Comparison of ENCODE assay signal across 15 mouse cellular contexts in the genomic region with DNA sequence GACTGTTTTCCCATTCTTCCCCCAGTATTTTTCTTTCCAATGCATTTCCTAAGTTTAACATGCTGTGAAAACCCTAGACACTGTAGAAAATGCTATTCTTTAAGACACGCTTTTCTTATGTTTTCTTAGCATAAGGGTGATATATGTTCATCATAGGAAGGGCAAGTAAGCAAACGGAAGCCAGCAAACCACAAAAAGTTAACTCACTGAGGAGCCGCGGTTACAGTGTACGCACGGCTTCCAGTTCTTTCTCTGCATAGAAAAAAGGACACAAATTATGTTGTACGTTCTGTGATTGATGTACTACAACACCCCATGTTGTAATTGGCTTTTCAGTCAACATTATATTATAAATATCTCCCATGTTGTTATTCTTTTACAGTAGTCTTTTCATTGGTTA.
A peak's percentile ranks its signal among the peaks of the same experiment; 100 is the strongest.
DNase-seq lines count a peak whose midpoint lies in the region; TF ChIP-seq lines count a peak whose summit lies in the region.
"Had no signal": no experiment of that assay in that cellular context is flagged by ENCODE, and none has a peak within 500 bp of the region (broad histone marks: within the 10 kb centered on the region; RNA-seq: fewer than 3 reads in every experiment).

No protein-coding gene starts in this region.

- peaks cover 32% of the 10 kb centered on the region for H3K4me1 ChIP-seq in megakaryocyte, embryonic 14.5 days
- H3K4me1 ChIP-seq in thymus, adult 2 months (replicated peaks; ENCODE audit: control insufficient read depth, insufficient read depth, low read length) = peaks cover 11% of the 10 kb centered on the region

- H3K27me3 ChIP-seq in megakaryocyte, embryonic 14.5 days (replicated peaks) = no peaks in the 10 kb centered on the region
- H3K27me3 ChIP-seq in thymus, adult 2 months (ENCODE audit: control insufficient read depth, insufficient read depth, low read length) = no peaks in the 10 kb centered on the region
- H3K27me3 ChIP-seq: embryonic facial prominence, embryonic 12.5 days; heart, embryonic 12.5 days had no signal

- H3K36me3 ChIP-seq in megakaryocyte, embryonic 14.5 days (replicated peaks; ENCODE audit: low read length) = no peaks in the 10 kb centered on the region
- no peaks in the 10 kb centered on the region for H3K36me3 ChIP-seq in thymus, adult 2 months (ENCODE audit: control insufficient read depth, insufficient read depth, low read length)
- H3K36me3 ChIP-seq: embryonic facial prominence, embryonic 12.5 days; heart, embryonic 12.5 days had no signal

- no peaks in the 10 kb centered on the region for H3K9me3 ChIP-seq in megakaryocyte, embryonic 14.5 days
- H3K9me3 ChIP-seq: embryonic facial prominence, embryonic 12.5 days; heart, embryonic 12.5 days had no signal

- H3K27ac ChIP-seq in thymus, adult 2 months (ENCODE audit: control insufficient read depth, insufficient read depth, low read length) = no peak overlapping the region
- no peak overlapping the region for H3K27ac ChIP-seq in gastrocnemius, adult 2 months
- H3K27ac ChIP-seq: embryonic facial prominence, embryonic 12.5 days had no signal

- intact Hi-C loops in gastrocnemius, adult 2 months (cut with DNase I) = no loop called here
- intact Hi-C loops in left cerebral cortex, postnatal 4 days (cut with DNase I) = no loop called here

- no peak for TF ChIP-seq CTCF in thymus, adult 2 months (IDR thresholded peaks at IDR 0.05; ENCODE audit: borderline replicate concordance, control insufficient read depth, extremely low read depth, insufficient read depth, low read length, poor library complexity)
- TF ChIP-seq CTCF in gastrocnemius, adult 2 months (IDR thresholded peaks at IDR 0.05) = no peak

- 5% methylated on average over 7 of the region's 7 CpGs for WGBS in thymus, adult 2 months

- TF ChIP-seq POLR2A in thymus, adult 2 months (IDR thresholded peaks at IDR 0.05; ENCODE audit: control insufficient read depth, extremely low read depth, insufficient read depth, low read length, poor library complexity) = no peak

- peak; percentile 83 for DNase-seq in 416B (ENCODE audit: low read depth)
- DNase-seq in T-cell, adult 2 months (ENCODE audit: low spot score) = peak; percentile 80
- peak; percentile 57 for DNase-seq in thymus, adult 2 months
- DNase-seq in cerebellum, postnatal 10 days = no peak
- no peak for DNase-seq in gastrocnemius, adult 2 months
- no peak for DNase-seq in lung, postnatal 25 days (ENCODE audit: low spot score)
- DNase-seq in left cerebral cortex, postnatal 4 days = no peak
- DNase-seq: adrenal gland, postnatal 25 days; cerebellum, postnatal 25 days; gastrocnemius, postnatal 36 days; kidney, postnatal 25 days; lung, adult 2 months had no signal

- peak overlapping the region; percentile 35 for H3K4me3 ChIP-seq in megakaryocyte, embryonic 14.5 days (replicated peaks)
- no peak overlapping the region for H3K4me3 ChIP-seq in thymus, adult 2 months (ENCODE audit: control insufficient read depth, insufficient read depth, low read length)
- no peak overlapping the region for H3K4me3 ChIP-seq in gastrocnemius, adult 2 months
- H3K4me3 ChIP-seq: embryonic facial prominence, embryonic 12.5 days; heart, embryonic 12.5 days had no signal

Comparison
In these comparisons a context has a peak if more than half of its experiments do, and no peak if none do; other contexts are left out.
1. DNase-seq: peak in 416B (single experiment), T-cell, adult 2 months (single experiment) and thymus, adult 2 months (single experiment); none in cerebellum, postnatal 10 days (0 of 2), gastrocnemius, adult 2 months (single experiment), lung, postnatal 25 days (single experiment) and left cerebral cortex, postnatal 4 days (single experiment).